Mouse (Mus musculus) stomach, postnatal 0 days (tissue): ENCODE measurements around the gene Gm17949. TPM values are rescaled to one million over a fixed set of nuclear protein-coding genes. Genes with fewer than 3 reads are reported as not detected.

Experiments
- ATAC-seq: fragments of 200-750 bp; cut with Nextera tagmentation; 2 replicates; pipeline ENCODE4 v1.8.0; 2017; ENCODE audit not compliant: low FRiP score, low TSS enrichment
- DNase-seq: peaks from one replicate; pipeline ENCODE4 v3.0.0-alpha.2; 2016; ENCODE audit warnings: low spot score
- H3K27ac ChIP-seq: fragments of 300-500 bp; sonication (generic); replicated peaks from 2 replicates; pipeline ENCODE4 v1.5.1; 2014; ENCODE audit warnings: mild to moderate bottlenecking, control low read depth
- H3K27me3 ChIP-seq: fragments of 300-500 bp; sonication (generic); 2 replicates; pipeline ENCODE4 v1.6.1; 2014; ENCODE audit warnings: low read length; ENCODE audit not compliant: control insufficient read depth, insufficient read depth
- H3K36me3 ChIP-seq: fragments of 300-500 bp; sonication (generic); 2 replicates; pipeline ENCODE4 v1.6.1; 2014; ENCODE audit warnings: low read length, mixed read lengths; ENCODE audit not compliant: control insufficient read depth, insufficient read depth
- H3K4me1 ChIP-seq: fragments of 300-500 bp; sonication (generic); replicated peaks from 2 replicates; pipeline ENCODE4 v1.6.1; 2014; ENCODE audit warnings: antibody characterized with exemption; ENCODE audit not compliant: control insufficient read depth, insufficient read depth
- H3K4me2 ChIP-seq: fragments of 300-500 bp; sonication (generic); replicated peaks from 2 replicates; pipeline ENCODE4 v1.6.1; 2014; ENCODE audit warnings: low read depth, mild to moderate bottlenecking, control low read depth, moderate library complexity
- H3K4me3 ChIP-seq: fragments of 300-500 bp; sonication (generic); 2 replicates; pipeline ENCODE4 v1.5.1; 2014; ENCODE audit warnings: low read depth, low read length, control low read depth
- H3K9ac ChIP-seq: fragments of 300-500 bp; sonication (generic); 2 replicates; pipeline ENCODE4 v1.6.1; 2014; ENCODE audit warnings: mild to moderate bottlenecking, low read length, control low read depth, mixed read lengths
- H3K9me3 ChIP-seq: fragments of 300-500 bp; sonication (generic); 2 replicates; pipeline ENCODE4 v1.6.1; 2016; ENCODE audit warnings: low read length; ENCODE audit not compliant: control insufficient read depth
- CTCF ChIP-seq: IDR thresholded peaks from 2 replicates; pipeline ENCODE4 v1.5.1; 2016; ENCODE audit warnings: antibody characterized with exemption, low read depth, mild to moderate bottlenecking, moderate library complexity
- EP300 ChIP-seq: optimal IDR thresholded peaks from 2 replicates; pipeline ENCODE3; 2016; ENCODE audit warnings: antibody characterized with exemption
- WGBS: fragments of 180-500 bp; shearing (Covaris S2); extraction: QIAGEN DNeasy Blood & Tissue Kit; methylation state at CpG from one replicate; pipeline ENCODE4 v1.1.7; 2014; 5-methylcytosine and 5-hydroxymethylcytosine counted together
- polyA plus RNA-seq: library from polyadenylated mRNA; unstranded; fragments of >200 nt; fragmentation: Nextera tagmentation; extraction: Ambion mirVana; gene quantifications from 2 replicates; pipeline ENCODE4 v1.2.1, GENCODE M21; 2015

Gm17949 gene
- polyA plus RNA-seq, 1 experiment from 2014 or later, result 0.45 TPM

DNA sequence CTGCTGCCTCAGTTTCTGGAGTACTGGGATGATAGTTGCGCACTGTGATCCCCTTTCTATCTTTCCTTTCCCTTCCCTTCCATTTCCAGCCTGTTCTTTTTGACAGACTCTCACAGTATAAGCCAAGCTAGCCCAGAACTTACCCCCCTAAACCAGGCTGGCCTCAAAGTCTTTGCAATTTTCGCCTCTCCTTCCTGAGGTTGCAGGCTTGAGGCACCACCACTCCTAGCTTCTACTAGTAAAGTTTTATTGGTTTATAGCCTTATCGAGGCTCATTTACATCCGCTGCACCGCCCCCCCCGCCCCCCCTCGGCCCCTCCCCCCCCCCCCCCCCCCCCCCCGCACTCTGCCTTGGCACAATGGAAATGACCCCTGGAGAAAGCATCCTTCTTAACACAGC lies 31.7 kb upstream of the Gm17949 start:
- no peak for ATAC-seq
- H3K4me2 ChIP-seq, result no peak overlapping the region

DNA sequence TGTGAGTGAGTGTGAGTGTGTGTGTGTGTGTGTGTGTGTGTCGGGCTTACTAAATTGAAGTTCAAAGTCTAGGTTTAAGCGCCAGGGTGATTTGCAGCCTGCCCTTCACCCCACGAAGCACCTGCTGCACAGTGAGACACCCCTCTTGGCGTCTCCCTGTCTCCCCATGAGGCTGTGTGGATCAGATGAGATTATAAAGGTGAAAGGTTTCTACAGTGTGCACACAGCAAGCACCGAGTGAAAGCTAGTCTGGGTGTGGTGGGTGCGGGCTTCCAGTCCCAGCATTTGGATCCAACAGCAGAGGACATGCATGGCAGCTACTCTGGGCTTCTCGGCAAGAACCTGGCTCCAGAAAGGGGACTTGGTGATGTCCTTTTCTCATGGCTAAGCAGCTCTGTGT lies 30.2 kb upstream of the Gm17949 start:
- 50% methylated on average over 7 of the region's 7 CpGs for WGBS
- peak; percentile 27 for DNase-seq
- H3K9ac ChIP-seq, result no peak overlapping the region
- no peaks in the 10 kb centered on the region for H3K27me3 ChIP-seq
- no peak for TF ChIP-seq CTCF
- no peak for TF ChIP-seq EP300
- H3K36me3 ChIP-seq, result no peaks in the 10 kb centered on the region
- H3K4me3 ChIP-seq, result 0 out of 2 replicates have a peak overlapping the region, but pooled peaks have one; percentile 1
- H3K4me2 ChIP-seq, result no peak overlapping the region
- no peak overlapping the region for H3K27ac ChIP-seq
- H3K4me1 ChIP-seq, result no peaks in the 10 kb centered on the region
- no peaks in the 10 kb centered on the region for H3K9me3 ChIP-seq
- peak; percentile 69 for ATAC-seq

More for the DNA sequence above, 31.7 kb upstream of the Gm17949 start:
- Histone ChIP-seq H3K9me3 (no peaks in the 10 kb centered on the region), H3K9ac (no peak overlapping the region), H3K4me3 (no peak overlapping the region), H3K36me3 (no peaks in the 10 kb centered on the region), H3K27me3 (no peaks in the 10 kb centered on the region), H3K4me1 (no peaks in the 10 kb centered on the region), H3K27ac (no peak overlapping the region)
- 49% methylated on average over 5 of the region's 8 CpGs for WGBS
- no peak for TF ChIP-seq EP300
- no peak for TF ChIP-seq CTCF
- DNase-seq, result no peak

DNA sequence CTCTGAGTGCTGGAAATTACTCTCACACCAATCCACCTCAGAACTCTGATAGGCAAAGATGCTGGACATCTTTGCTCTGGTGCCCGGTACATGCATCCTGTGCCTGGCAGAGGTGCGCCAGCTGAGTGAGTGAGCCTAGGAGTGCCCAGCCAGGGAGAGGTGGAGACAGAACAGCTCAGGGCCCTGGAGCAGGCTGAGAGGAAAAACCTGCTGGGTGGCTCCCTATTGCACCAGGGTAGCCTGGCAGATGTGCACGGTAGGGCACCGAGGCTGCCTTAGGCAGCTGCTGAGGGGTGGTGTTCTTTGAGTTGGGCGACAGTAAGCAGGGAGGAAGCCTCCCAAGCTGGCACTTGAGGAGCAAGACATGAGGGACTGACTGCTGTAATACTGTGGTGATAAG lies 29.3 kb upstream of the Gm17949 start, which contains the start of gene Acer1:
Acer1 (minus strand) TSS at position 114 of the 400 bp plus-strand sequence.
- 48% methylated on average over 5 of the region's 5 CpGs for WGBS
- no peaks in the 10 kb centered on the region for H3K36me3 ChIP-seq
- no peak for TF ChIP-seq EP300
- no peak for TF ChIP-seq CTCF
- DNase-seq (peak; percentile 40), ATAC-seq (peak; percentile 66; the same call in 1 of the 2 replicates)
- H3K4me2 ChIP-seq, result no peak within 1 kb of the TSS
- H3K27ac ChIP-seq, result peak within 1 kb of the TSS; percentile 3; the same call in 1 of the 2 replicates
- H3K27me3 ChIP-seq, result no peaks in the 10 kb centered on the region
- H3K4me3 ChIP-seq, result 0 out of 2 replicates have a peak within 1 kb of the TSS, but pooled peaks have one; percentile 1
- H3K4me1 ChIP-seq, result no peaks in the 10 kb centered on the region
- H3K9me3 ChIP-seq, result no peaks in the 10 kb centered on the region
- H3K9ac ChIP-seq, result no peak within 1 kb of the TSS

DNA sequence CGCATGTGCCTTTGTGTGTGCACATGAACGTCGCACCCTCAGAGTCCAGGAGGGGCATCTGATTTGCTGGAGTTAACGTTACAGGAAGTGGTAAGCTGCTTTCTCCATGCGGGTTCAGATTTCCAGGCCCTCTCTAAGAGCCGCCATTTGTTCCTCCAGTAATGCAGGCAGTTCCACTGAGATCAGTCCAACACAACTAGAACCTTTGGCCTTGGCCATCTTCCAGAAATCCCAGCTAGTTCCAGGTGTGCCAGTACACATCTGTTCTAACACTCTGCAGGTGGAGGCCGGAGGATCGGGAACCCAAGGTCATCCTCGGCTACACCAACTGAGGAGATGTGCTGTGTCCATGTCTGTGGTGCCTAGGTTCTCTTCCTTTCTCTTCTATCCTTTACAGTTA lies 26.4 kb upstream of the Gm17949 start:
- Histone ChIP-seq H3K4me3 (no peak overlapping the region), H3K9ac (no peak overlapping the region), H3K27me3 (no peaks in the 10 kb centered on the region), H3K4me2 (no peak overlapping the region), H3K27ac (no peak overlapping the region), H3K36me3 (no peaks in the 10 kb centered on the region), H3K4me1 (no peaks in the 10 kb centered on the region), H3K9me3 (no peaks in the 10 kb centered on the region)
- ATAC-seq (no peak), DNase-seq (peak; percentile 11)
- no peak for TF ChIP-seq EP300
- TF ChIP-seq CTCF, result no peak
- 74% methylated on average over 9 of the region's 9 CpGs for WGBS

DNA sequence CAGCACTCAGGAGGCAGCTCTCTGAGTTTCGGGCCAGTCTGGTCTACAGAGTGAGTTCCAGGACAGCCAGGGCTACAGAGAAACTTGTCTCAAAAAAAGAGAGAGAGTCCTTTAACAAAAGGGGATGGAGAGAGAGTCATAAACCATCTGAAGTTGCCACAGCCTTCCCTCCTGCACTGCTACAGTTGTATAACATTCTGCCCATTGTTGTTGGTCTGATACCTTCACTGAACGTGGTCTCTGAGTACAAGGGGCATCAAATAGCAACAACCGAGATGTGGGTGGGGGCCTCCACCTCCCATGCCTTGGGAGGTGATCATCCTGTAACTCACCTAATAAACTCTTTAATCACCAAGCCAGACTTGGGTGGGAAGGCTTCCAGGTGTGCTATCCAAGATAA lies 25.6 kb upstream of the Gm17949 start:
- no peak for TF ChIP-seq CTCF
- TF ChIP-seq EP300, result no peak
- Histone ChIP-seq H3K9ac (no peak overlapping the region), H3K4me2 (no peak overlapping the region), H3K9me3 (no peaks in the 10 kb centered on the region), H3K27me3 (no peaks in the 10 kb centered on the region), H3K27ac (no peak overlapping the region), H3K4me1 (no peaks in the 10 kb centered on the region), H3K4me3 (no peak overlapping the region), H3K36me3 (no peaks in the 10 kb centered on the region)
- 70% methylated on average over 3 of the region's 3 CpGs for WGBS
- peak; percentile 10 for DNase-seq
- ATAC-seq, result no peak

DNA sequence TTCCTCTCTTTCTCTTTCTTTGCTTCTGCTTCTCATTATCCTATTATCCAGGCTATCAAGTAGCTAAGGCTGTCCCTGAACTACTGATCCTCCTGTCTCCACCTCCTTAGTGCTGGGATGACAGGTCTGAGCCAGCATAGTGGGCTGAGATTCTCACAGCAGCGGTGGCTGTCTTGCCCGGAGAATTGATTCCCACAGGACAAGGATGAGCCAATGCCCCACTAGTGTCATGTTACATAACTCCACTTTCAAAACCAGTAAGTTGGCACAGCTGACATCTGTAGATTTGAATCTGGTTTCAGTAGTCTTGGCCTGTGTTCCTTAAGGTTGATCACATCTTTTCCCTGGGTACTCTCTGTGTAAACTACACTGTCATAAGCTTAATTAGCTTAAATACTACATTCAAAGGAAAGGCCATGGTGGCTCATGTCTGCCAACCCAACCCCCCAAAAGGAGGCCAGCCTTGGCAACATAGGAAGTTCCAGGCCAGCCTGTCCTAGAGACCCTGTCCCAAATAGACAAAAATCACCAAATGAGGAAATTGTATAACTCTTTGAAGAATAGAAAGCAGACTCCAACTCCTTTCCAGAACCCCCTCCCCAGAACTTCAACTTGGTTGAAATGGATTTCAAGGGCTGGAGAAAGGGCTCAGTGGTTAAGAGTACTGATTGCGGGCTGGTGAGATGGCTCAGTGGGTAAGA lies 25.0 kb upstream of the Gm17949 start:
- Histone ChIP-seq H3K4me1 (no peaks in the 10 kb centered on the region; the same call in 1 of the 2 replicates), H3K36me3 (no peaks in the 10 kb centered on the region), H3K4me3 (no peak overlapping the region), H3K27ac (no peak overlapping the region), H3K9ac (no peak overlapping the region), H3K4me2 (no peak overlapping the region), H3K9me3 (no peaks in the 10 kb centered on the region), H3K27me3 (no peaks in the 10 kb centered on the region)
- no peak for TF ChIP-seq EP300
- TF ChIP-seq CTCF, result no peak
- 85% methylated on average over 3 of the region's 3 CpGs for WGBS
- DNase-seq, result peak; percentile 6
- ATAC-seq, result no peak
